Mouse (Mus musculus) left cerebral cortex, postnatal 14 days (tissue): ENCODE measurements around the gene Snap23. TPM values are rescaled to one million over a fixed set of nuclear protein-coding genes. Genes with fewer than 3 reads are reported as not detected.
A peak's percentile ranks its signal among the peaks of the same experiment; 100 is the strongest.

Experiments
- DNase-seq, 2 experiments: peaks; one replicate each; pipeline ENCODE4 v3.0.0; 2021 to 2022; ENCODE audit warnings: low spot score in 2 of 2, mixed read lengths in 1 of 2
- intact Hi-C: fragments of 180-260 bp; cut with DNase I; formaldehyde crosslinking; loops from one replicate; pipeline ENCODE4 v1.15.1; 2025
- total RNA-seq, 2 experiments: library from RNA; stranded (reverse); gene quantifications; 2 replicates each; pipeline ENCODE4 v1.2.3; 2021

Snap23 gene
- total RNA-seq, 2 experiments from 2014 or later, result 16.8 to 18.5 TPM

DNA sequence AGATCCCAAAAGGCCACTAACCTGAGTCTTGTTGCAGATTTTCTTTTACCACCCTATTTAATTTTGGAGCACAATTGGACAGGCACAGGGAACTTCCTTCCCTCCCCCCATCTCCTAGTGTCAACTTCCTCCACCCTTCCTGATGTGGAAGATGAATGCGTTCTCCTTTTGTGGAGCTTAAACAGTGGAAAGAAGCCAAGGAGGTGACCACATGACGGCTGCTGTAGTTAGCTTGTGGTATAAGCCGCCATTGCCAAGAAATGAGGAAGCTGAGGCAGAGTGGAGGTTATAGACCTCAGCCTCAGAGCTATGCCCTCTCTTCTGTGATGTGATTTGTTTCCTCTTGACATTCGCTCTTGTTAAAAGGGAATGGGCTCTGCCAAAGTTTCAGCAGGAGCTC, 64.5 kb downstream of the Snap23 start:
- intact Hi-C loops, result no loop called here
- peak; percentile 25 to 57 for DNase-seq

GRCm38 (mm10) chr2:120640835-120641234, 73.4 kb downstream of the Snap23 start:
- DNase-seq, result no peak
- intact Hi-C loops, result no loop called here

DNA sequence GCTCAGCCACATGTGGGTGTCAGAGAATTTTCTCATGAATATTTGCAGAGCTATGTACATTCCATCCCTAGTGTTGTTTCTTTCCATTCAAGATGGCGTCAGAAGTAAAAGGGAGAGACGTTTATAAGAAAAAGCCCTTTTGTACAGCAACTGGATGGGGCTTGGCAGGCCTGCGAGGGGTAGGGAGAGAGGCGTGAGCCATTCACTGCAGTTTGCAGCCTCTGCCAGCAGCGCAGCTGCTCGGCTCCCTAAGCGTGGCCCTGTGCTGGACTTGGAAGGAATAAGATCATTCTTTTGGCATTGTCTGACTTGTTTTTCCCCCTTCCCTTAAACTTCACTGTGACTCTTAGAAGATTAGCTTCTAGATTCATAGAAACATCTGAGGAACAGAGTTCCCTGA, 76.4 kb downstream of the Snap23 start:
- peak in 1 of 2 experiments; percentile 17 for DNase-seq

DNA sequence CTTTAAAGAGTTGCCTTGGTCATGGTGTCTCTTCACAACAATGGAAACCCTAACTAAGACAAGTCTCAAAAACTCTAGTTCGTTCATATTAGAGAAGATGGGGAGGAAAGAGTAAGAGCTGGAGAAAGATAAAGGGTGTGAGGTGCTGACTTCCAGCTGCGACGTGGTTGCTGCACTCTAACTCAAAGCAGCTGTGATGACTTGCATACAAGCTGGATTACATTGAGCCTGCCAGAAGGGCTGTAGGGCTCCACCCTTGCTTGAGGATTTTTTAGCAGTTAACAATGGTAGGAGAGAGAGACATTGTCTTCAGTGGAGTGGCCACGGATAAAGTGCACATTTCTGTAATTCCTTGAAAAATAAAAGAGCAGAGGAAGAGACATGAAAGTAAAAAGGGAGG, 79.3 kb downstream of the Snap23 start:
- intact Hi-C loops, result no loop called here
- DNase-seq, result no peak

More for the DNA sequence above, 76.4 kb downstream of the Snap23 start:
- intact Hi-C loops, result no loop called here

Other genes with a start within 250 kb of the Snap23 start
- gene Vps39, start 214.5 kb upstream of the Snap23 start, total RNA-seq, result 10 to 100 TPM; 60.6 to 62.8 TPM
- gene Ganc, start 163.8 kb upstream of the Snap23 start, total RNA-seq, result 10 to 100 TPM; 12.6 to 17.4 TPM
- 10 to 100 TPM; 34.9 to 39.2 TPM for gene Tmem87a, start 163.6 kb upstream of the Snap23 start, total RNA-seq
- gene Capn3, start 111.7 kb upstream of the Snap23 start, total RNA-seq, result 1 to 10 TPM; 4.1 to 5.7 TPM
- gene Zfp106, start 3.8 kb upstream of the Snap23 start, total RNA-seq, result 100 to 1,000 TPM; 101 to 105 TPM
- 10 to 100 TPM; 16.3 to 17.1 TPM for gene Haus2, start 41.7 kb downstream of the Snap23 start, total RNA-seq
- gene Lrrc57, start 41.8 kb downstream of the Snap23 start, total RNA-seq, result 10 to 100 TPM; 31.7 to 34.5 TPM
- 1 to 10 TPM; 8.5 to 8.7 TPM for gene Stard9, start 61.5 kb downstream of the Snap23 start, total RNA-seq